Mouse (Mus musculus): ENCODE data around the gene Fmo1. TPM values are rescaled to one million over a fixed set of nuclear protein-coding genes. Genes with fewer than 3 reads are reported as not detected.

The Fmo1 gene
- polyA plus RNA-seq, 1 experiment, result 5.0 TPM

GRCm38 (mm10) chr1:162831838-162832573 is 34.4 kb downstream of the Fmo1 start:
- no peak overlapping the region for H3K4me3 ChIP-seq

GRCm38 (mm10) chr1:162819280-162819679 is 47.1 kb downstream of the Fmo1 start:
- H3K79me2 ChIP-seq (ENCODE audit: control insufficient read depth, insufficient read depth), result no peaks in the 10 kb centered on the region
- H3K4me3 ChIP-seq, result no peak overlapping the region
- TF ChIP-seq MYOD1 (IDR thresholded peaks at IDR 0.05; ENCODE audit: control insufficient read depth in 1 of 3, insufficient read length in 2 of 3, low read depth in 2 of 3) (no peak), POLR2AphosphoS2 (IDR thresholded peaks at IDR 0.05; ENCODE audit: insufficient read length, low read depth) (no peak), E2F4 (IDR thresholded peaks at IDR 0.05; ENCODE audit: insufficient read depth) (no peak), REST (IDR thresholded peaks at IDR 0.05; ENCODE audit: insufficient read depth, insufficient read length) (no peak), USF1 (IDR thresholded peaks at IDR 0.05; ENCODE audit: low read depth) (no peak), TCF3 (IDR thresholded peaks at IDR 0.05; ENCODE audit: insufficient read length, low read depth) (no peak), CEBPB (IDR thresholded peaks at IDR 0.05; ENCODE audit: insufficient read depth, poor library complexity, severe bottlenecking) (no peak)

More at GRCm38 (mm10) chr1:162831838-162832573, 34.4 kb downstream of the Fmo1 start:
- Histone ChIP-seq H3K36me3 (ENCODE audit: control insufficient read depth, insufficient read depth) (no peaks in the 10 kb centered on the region), H3K79me2 (ENCODE audit: control insufficient read depth, insufficient read depth) (no peaks in the 10 kb centered on the region), H3ac (ENCODE audit: control insufficient read depth, insufficient read length) (no peak overlapping the region), H3K27me3 (ENCODE audit: control insufficient read depth, insufficient read depth, insufficient read length) (no peaks in the 10 kb centered on the region), H3K4me2 (ENCODE audit: low read depth) (no peak overlapping the region)
- TF ChIP-seq REST (IDR thresholded peaks at IDR 0.05; ENCODE audit: insufficient read depth, insufficient read length) (no peak), MAX (IDR thresholded peaks at IDR 0.05; ENCODE audit: low read depth) (no peak), SRF (IDR thresholded peaks at IDR 0.05; ENCODE audit: control insufficient read depth, insufficient read length, low read depth) (no peak), CEBPB (IDR thresholded peaks at IDR 0.05; ENCODE audit: insufficient read depth, poor library complexity, severe bottlenecking) (no peak), TCF12 (IDR thresholded peaks at IDR 0.05; ENCODE audit: insufficient read depth, poor library complexity, severe bottlenecking) (no peak), MYOD1 (IDR thresholded peaks at IDR 0.05; ENCODE audit: control insufficient read depth in 1 of 3, insufficient read length in 2 of 3, low read depth in 2 of 3) (no peak), E2F4 (IDR thresholded peaks at IDR 0.05; ENCODE audit: insufficient read depth) (no peak), POLR2A (IDR thresholded peaks at IDR 0.05; ENCODE audit: insufficient read length, low read depth) (no peak), USF1 (IDR thresholded peaks at IDR 0.05; ENCODE audit: low read depth) (no peak)

GRCm38 (mm10) chr1:162815381-162816127 is 50.9 kb downstream of the Fmo1 start:
- no peaks in the 10 kb centered on the region for H3K79me2 ChIP-seq (ENCODE audit: control insufficient read depth, insufficient read depth)
- no peaks in the 10 kb centered on the region for H3K27me3 ChIP-seq (ENCODE audit: control insufficient read depth, insufficient read depth, insufficient read length)
- no peaks in the 10 kb centered on the region for H3K36me3 ChIP-seq (ENCODE audit: control insufficient read depth, insufficient read depth)
- no peak overlapping the region for H3K4me2 ChIP-seq (ENCODE audit: low read depth)
- H3K4me3 ChIP-seq, result no peak overlapping the region
- H3ac ChIP-seq (ENCODE audit: control insufficient read depth, insufficient read length), result no peak overlapping the region
- TF ChIP-seq MYOD1 (IDR thresholded peaks at IDR 0.05; ENCODE audit: control insufficient read depth in 1 of 3, insufficient read length in 2 of 3, low read depth in 2 of 3) (no peak), POLR2AphosphoS2 (IDR thresholded peaks at IDR 0.05; ENCODE audit: insufficient read length, low read depth) (no peak), MAX (IDR thresholded peaks at IDR 0.05; ENCODE audit: low read depth) (no peak), E2F4 (IDR thresholded peaks at IDR 0.05; ENCODE audit: insufficient read depth) (no peak), USF1 (IDR thresholded peaks at IDR 0.05; ENCODE audit: low read depth) (no peak)

More at GRCm38 (mm10) chr1:162819280-162819679, 47.1 kb downstream of the Fmo1 start:
- no peak overlapping the region for H3K4me2 ChIP-seq (ENCODE audit: low read depth)
- no peaks in the 10 kb centered on the region for H3K27me3 ChIP-seq (ENCODE audit: control insufficient read depth, insufficient read depth, insufficient read length)
- no peaks in the 10 kb centered on the region for H3K36me3 ChIP-seq (ENCODE audit: control insufficient read depth, insufficient read depth)
- no peak overlapping the region for H3ac ChIP-seq (ENCODE audit: control insufficient read depth, insufficient read length)

GRCm38 (mm10) chr1:162814932-162815331 is 51.5 kb downstream of the Fmo1 start:
- TF ChIP-seq POLR2AphosphoS2 (IDR thresholded peaks at IDR 0.05; ENCODE audit: insufficient read length, low read depth), result no peak
- no peak for TF ChIP-seq SRF (IDR thresholded peaks at IDR 0.05; ENCODE audit: control insufficient read depth, insufficient read length, low read depth)
- TF ChIP-seq E2F4 (IDR thresholded peaks at IDR 0.05; ENCODE audit: insufficient read depth), result no peak
- no peak for TF ChIP-seq CEBPB (IDR thresholded peaks at IDR 0.05; ENCODE audit: insufficient read depth, poor library complexity, severe bottlenecking)
- TF ChIP-seq MYOD1 (IDR thresholded peaks at IDR 0.05; ENCODE audit: control insufficient read depth in 1 of 3, insufficient read length in 2 of 3, low read depth in 2 of 3), result no peak
- no peak for TF ChIP-seq TCF3 (IDR thresholded peaks at IDR 0.05; ENCODE audit: insufficient read length, low read depth)
- TF ChIP-seq TCF12 (IDR thresholded peaks at IDR 0.05; ENCODE audit: insufficient read depth, poor library complexity, severe bottlenecking), result no peak
- TF ChIP-seq MAX (IDR thresholded peaks at IDR 0.05; ENCODE audit: low read depth), result no peak
- no peak for TF ChIP-seq USF1 (IDR thresholded peaks at IDR 0.05; ENCODE audit: low read depth)
- no peak for TF ChIP-seq MYOG (IDR thresholded peaks at IDR 0.05; ENCODE audit: control insufficient read depth in 1 of 3, insufficient read depth in 1 of 3, insufficient read length in 2 of 3, low read depth in 2 of 3)
- H3K4me3 ChIP-seq, result no peak overlapping the region
- no peak overlapping the region for H3K4me2 ChIP-seq (ENCODE audit: low read depth)
- H3ac ChIP-seq (ENCODE audit: control insufficient read depth, insufficient read length), result no peak overlapping the region
- no peaks in the 10 kb centered on the region for H3K27me3 ChIP-seq (ENCODE audit: control insufficient read depth, insufficient read depth, insufficient read length)
- H3K79me2 ChIP-seq (ENCODE audit: control insufficient read depth, insufficient read depth), result no peaks in the 10 kb centered on the region
- no peaks in the 10 kb centered on the region for H3K36me3 ChIP-seq (ENCODE audit: control insufficient read depth, insufficient read depth)

- Histone ChIP-seq H3K4me2 (ENCODE audit: low read depth) (peak within 1 kb of the TSS; percentile 50), H3K4me3 (no peak within 1 kb of the TSS)
- no peak for TF ChIP-seq TCF12 (IDR thresholded peaks at IDR 0.05; ENCODE audit: insufficient read depth, poor library complexity, severe bottlenecking)
- TF ChIP-seq TCF3 (IDR thresholded peaks at IDR 0.05; ENCODE audit: insufficient read length, low read depth), result no peak
- TF ChIP-seq SRF (IDR thresholded peaks at IDR 0.05; ENCODE audit: control insufficient read depth, insufficient read length, low read depth), result no peak
- TF ChIP-seq POLR2AphosphoS2 (IDR thresholded peaks at IDR 0.05; ENCODE audit: insufficient read length, low read depth), result no peak
- TF ChIP-seq MYOD1 (IDR thresholded peaks at IDR 0.05; ENCODE audit: control insufficient read depth in 1 of 3, insufficient read length in 2 of 3, low read depth in 2 of 3), result no peak
- TF ChIP-seq POLR2A (IDR thresholded peaks at IDR 0.05; ENCODE audit: insufficient read length, low read depth), result no peak
- TF ChIP-seq MYOG (IDR thresholded peaks at IDR 0.05; ENCODE audit: control insufficient read depth in 1 of 3, insufficient read depth in 1 of 3, insufficient read length in 2 of 3, low read depth in 2 of 3), result no peak
- no peak for TF ChIP-seq REST (IDR thresholded peaks at IDR 0.05; ENCODE audit: insufficient read depth, insufficient read length)
- no peak for TF ChIP-seq CEBPB (IDR thresholded peaks at IDR 0.05; ENCODE audit: insufficient read depth, poor library complexity, severe bottlenecking)
- TF ChIP-seq E2F4 (IDR thresholded peaks at IDR 0.05; ENCODE audit: insufficient read depth), result no peak
- TF ChIP-seq USF1 (IDR thresholded peaks at IDR 0.05; ENCODE audit: low read depth), result no peak
- TF ChIP-seq MAX (IDR thresholded peaks at IDR 0.05; ENCODE audit: low read depth), result no peak
Measured at GRCm38 (mm10) chr1:162813836-162814156, 52.6 kb downstream of the Fmo1 start, which contains the start of gene Fmo4. Gene Fmo4, minus strand, starts transcription at chr1:162813972.

More at GRCm38 (mm10) chr1:162813836-162814156, 52.6 kb downstream of the Fmo1 start, which contains the start of gene Fmo4:
- H3K79me2 ChIP-seq (ENCODE audit: control insufficient read depth, insufficient read depth), result no peaks in the 10 kb centered on the region
- no peak within 1 kb of the TSS for H3ac ChIP-seq (ENCODE audit: control insufficient read depth, insufficient read length)
- H3K36me3 ChIP-seq (ENCODE audit: control insufficient read depth, insufficient read depth), result no peaks in the 10 kb centered on the region
- H3K27me3 ChIP-seq (ENCODE audit: control insufficient read depth, insufficient read depth, insufficient read length), result no peaks in the 10 kb centered on the region
